Mouse (Mus musculus): Measurements from ENCODE around the gene 1520401A03Rik.

DNA sequence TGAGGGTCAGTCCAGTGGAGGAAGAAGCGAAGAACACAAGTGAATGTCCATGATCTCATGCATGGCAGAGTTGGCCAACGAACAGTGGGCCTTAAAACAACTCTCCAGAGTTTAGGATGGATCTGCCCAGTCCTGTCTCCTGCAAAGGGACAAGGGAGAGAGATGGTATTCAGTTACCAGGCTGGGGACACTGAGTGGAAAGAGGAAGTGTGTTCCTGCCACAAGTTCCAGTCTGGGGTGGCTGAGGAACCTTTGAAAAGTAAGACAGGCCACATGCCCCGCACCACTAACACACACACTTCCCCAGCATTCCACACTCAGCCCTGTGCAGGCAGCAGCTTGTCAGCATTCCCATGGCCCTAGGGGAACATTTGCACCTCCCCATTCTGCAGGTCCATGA is 24.2 kb upstream of the 1520401A03Rik start:
- no peak for TF ChIP-seq EP300 (IDR thresholded peaks at IDR 0.05; ENCODE audit: low read depth)
- no peak for TF ChIP-seq CTCF (IDR thresholded peaks at IDR 0.05; ENCODE audit: low read depth)
